Mouse (Mus musculus): ENCODE measurements at regions not wholly inside any gene's neighbourhood (a gene's known extent, or its start where the extent isn't known, plus 50 kb on each side); places are given as distances from the start of the nearest gene placed in this dataset.

GRCm38 (mm10) chr13:78446726-78447031 is 247.1 kb upstream of the Nr2f1 start:
- no peak for DNase-seq (ENCODE audit: low read depth)
- TF ChIP-seq POLR2A (IDR thresholded peaks at IDR 0.05; ENCODE audit: borderline replicate concordance, extremely low read depth, insufficient read depth, insufficient read length, poor library complexity, severe bottlenecking) (no peak), CTCF (IDR thresholded peaks at IDR 0.05; ENCODE audit: borderline replicate concordance, extremely low read depth, insufficient read depth, insufficient read length) (no peak)

GRCm38 (mm10) chr13:78445891-78446725 is 246.6 kb upstream of the Nr2f1 start:
- TF ChIP-seq CTCF (IDR thresholded peaks at IDR 0.05; ENCODE audit: borderline replicate concordance, extremely low read depth, insufficient read depth, insufficient read length) (no peak), POLR2A (IDR thresholded peaks at IDR 0.05; ENCODE audit: borderline replicate concordance, extremely low read depth, insufficient read depth, insufficient read length, poor library complexity, severe bottlenecking) (no peak)
- peak; percentile 82 for DNase-seq (ENCODE audit: low read depth)

GRCm38 (mm10) chr13:78444691-78445349 is 245.3 kb upstream of the Nr2f1 start:
- TF ChIP-seq CTCF (IDR thresholded peaks at IDR 0.05; ENCODE audit: borderline replicate concordance, extremely low read depth, insufficient read depth, insufficient read length): no peak
- no peak for TF ChIP-seq POLR2A (IDR thresholded peaks at IDR 0.05; ENCODE audit: borderline replicate concordance, extremely low read depth, insufficient read depth, insufficient read length, poor library complexity, severe bottlenecking)
- DNase-seq (ENCODE audit: low read depth): peak; percentile 67

- no peak for TF ChIP-seq POLR2A (IDR thresholded peaks at IDR 0.05; ENCODE audit: borderline replicate concordance, extremely low read depth, insufficient read depth, insufficient read length, poor library complexity, severe bottlenecking)
- TF ChIP-seq CTCF (IDR thresholded peaks at IDR 0.05; ENCODE audit: borderline replicate concordance, extremely low read depth, insufficient read depth, insufficient read length): no peak
- DNase-seq (ENCODE audit: low read depth): peak; percentile 39
These were observed 228.9 kb upstream of the Nr2f1 start for GRCm38 (mm10) chr13:78428469-78428868.

GRCm38 (mm10) chr13:78428084-78428445 is 228.5 kb upstream of the Nr2f1 start:
- DNase-seq (ENCODE audit: low read depth): no peak
- TF ChIP-seq POLR2A (IDR thresholded peaks at IDR 0.05; ENCODE audit: borderline replicate concordance, extremely low read depth, insufficient read depth, insufficient read length, poor library complexity, severe bottlenecking): no peak
- no peak for TF ChIP-seq CTCF (IDR thresholded peaks at IDR 0.05; ENCODE audit: borderline replicate concordance, extremely low read depth, insufficient read depth, insufficient read length)

GRCm38 (mm10) chr13:78427141-78428083 is 227.9 kb upstream of the Nr2f1 start:
- TF ChIP-seq POLR2A (IDR thresholded peaks at IDR 0.05; ENCODE audit: borderline replicate concordance, extremely low read depth, insufficient read depth, insufficient read length, poor library complexity, severe bottlenecking) (no peak; the same call in 1 of the 2 replicates), CTCF (IDR thresholded peaks at IDR 0.05; ENCODE audit: borderline replicate concordance, extremely low read depth, insufficient read depth, insufficient read length) (no peak)
- peak; percentile 96 for DNase-seq (ENCODE audit: low read depth)

GRCm38 (mm10) chr13:78426306-78426921 is 226.9 kb upstream of the Nr2f1 start:
- TF ChIP-seq POLR2A (IDR thresholded peaks at IDR 0.05; ENCODE audit: borderline replicate concordance, extremely low read depth, insufficient read depth, insufficient read length, poor library complexity, severe bottlenecking) (no peak), CTCF (IDR thresholded peaks at IDR 0.05; ENCODE audit: borderline replicate concordance, extremely low read depth, insufficient read depth, insufficient read length) (no peak)
- DNase-seq (ENCODE audit: low read depth): peak; percentile 68

- no peak for DNase-seq (ENCODE audit: low read depth)
- TF ChIP-seq POLR2A (IDR thresholded peaks at IDR 0.05; ENCODE audit: borderline replicate concordance, extremely low read depth, insufficient read depth, insufficient read length, poor library complexity, severe bottlenecking) (no peak), CTCF (IDR thresholded peaks at IDR 0.05; ENCODE audit: borderline replicate concordance, extremely low read depth, insufficient read depth, insufficient read length) (no peak)
These were observed 205.5 kb upstream of the Nr2f1 start for GRCm38 (mm10) chr13:78405071-78405470.

GRCm38 (mm10) chr13:78383761-78384160 is 184.2 kb upstream of the Nr2f1 start:
- TF ChIP-seq CTCF (IDR thresholded peaks at IDR 0.05; ENCODE audit: borderline replicate concordance, extremely low read depth, insufficient read depth, insufficient read length): no peak
- TF ChIP-seq POLR2A (IDR thresholded peaks at IDR 0.05; ENCODE audit: borderline replicate concordance, extremely low read depth, insufficient read depth, insufficient read length, poor library complexity, severe bottlenecking): no peak
- DNase-seq (ENCODE audit: low read depth): no peak

GRCm38 (mm10) chr13:78361236-78361635 is 161.7 kb upstream of the Nr2f1 start:
- DNase-seq (ENCODE audit: low read depth): peak; percentile 54

More at GRCm38 (mm10) chr13:78361236-78361635, 161.7 kb upstream of the Nr2f1 start:
- no peak for TF ChIP-seq POLR2A (IDR thresholded peaks at IDR 0.05; ENCODE audit: borderline replicate concordance, extremely low read depth, insufficient read depth, insufficient read length, poor library complexity, severe bottlenecking)
- no peak for TF ChIP-seq CTCF (IDR thresholded peaks at IDR 0.05; ENCODE audit: borderline replicate concordance, extremely low read depth, insufficient read depth, insufficient read length)

Measured in brain, embryonic 14.5 days (tissue).